Mouse (Mus musculus) stomach, postnatal 0 days (tissue): ENCODE data around the gene Tmed10.

ENCODE experiments used
- CTCF ChIP-seq: IDR thresholded peaks from 2 replicates; pipeline ENCODE4 v1.5.1; 2016; ENCODE audit warnings: antibody characterized with exemption, low read depth, mild to moderate bottlenecking, moderate library complexity
- EP300 ChIP-seq: optimal IDR thresholded peaks from 2 replicates; pipeline ENCODE3; 2016; ENCODE audit warnings: antibody characterized with exemption

GRCm38 (mm10) chr12:85361580-85361979 is 13.1 kb downstream of the Tmed10 start:
- no peak for TF ChIP-seq CTCF
- no peak for TF ChIP-seq EP300
